Mouse (Mus musculus) embryonic stem cell, embryonic (primary cell): Measurements from ENCODE around the gene 5430427O19Rik.

Experiments
- CTCF ChIA-PET, 4 experiments: fragments of 300-600 bp in 2 of 4; fragments of 350-600 bp in 2 of 4; sonication (Branson Sonifier 250); formaldehyde crosslinking; loops; one replicate each; lab custom pipeline; 2022; ENCODE audit warnings: inconsistent platforms in 2 of 4; lab: Charles Lee
- POLR2A ChIA-PET, 4 experiments: fragments of 300-600 bp in 2 of 4; fragments of 350-600 bp in 2 of 4; sonication (Branson Sonifier 250); formaldehyde crosslinking; loops; one replicate each; lab custom pipeline; 2022; ENCODE audit warnings: antibody characterized with exemption in 4 of 4, inconsistent platforms in 1 of 4; lab: Charles Lee

The 5430427O19Rik gene

GRCm38 (mm10) chrX:85869914-85870483 is at the start of gene 5430427O19Rik:
Gene 5430427O19Rik (plus strand): TSS chrX:85870354.
- CTCF ChIA-PET, result no interaction called here
- POLR2A ChIA-PET, result no interaction called here

GRCm38 (mm10) chrX:85827719-85828453 is 42.3 kb upstream of the 5430427O19Rik start:
- CTCF ChIA-PET, result no interaction called here
- POLR2A ChIA-PET, result interaction anchor here in 1 of 4 experiments (2.0 kb wide), 1 partner anchor 52 kb away, joined by 12 read pairs; the partner anchor contains the start of gene Gk

GRCm38 (mm10) chrX:85829000-85829399 is 41.2 kb upstream of the 5430427O19Rik start:
- ChIA-PET CTCF (no interaction called here), POLR2A (interaction anchor here in 1 of 4 experiments (2.0 kb wide), 1 partner anchor 53 kb away, joined by 12 read pairs; the partner anchor contains the start of gene Gk)

- CTCF ChIA-PET, result no interaction called here
Measured at GRCm38 (mm10) chrX:85839174-85839573, 31.0 kb upstream of the 5430427O19Rik start.

GRCm38 (mm10) chrX:85855938-85856337 is 14.2 kb upstream of the 5430427O19Rik start:
- CTCF ChIA-PET, result no interaction called here
- POLR2A ChIA-PET, result no interaction called here

More at GRCm38 (mm10) chrX:85839174-85839573, 31.0 kb upstream of the 5430427O19Rik start:
- POLR2A ChIA-PET, result no interaction called here

GRCm38 (mm10) chrX:85857169-85857568 is 13.0 kb upstream of the 5430427O19Rik start:
- CTCF ChIA-PET, result no interaction called here
- POLR2A ChIA-PET, result no interaction called here

GRCm38 (mm10) chrX:85868079-85868478 is 2.1 kb upstream of the 5430427O19Rik start:
- POLR2A ChIA-PET, result no interaction called here
- CTCF ChIA-PET, result no interaction called here

- CTCF ChIA-PET, result interaction anchor here in 1 of 4 experiments (0.6 kb wide), 1 partner anchor 47 kb away, joined by 3 read pairs; no protein-coding TSS in a partner anchor
- POLR2A ChIA-PET, result no interaction called here
Measured at GRCm38 (mm10) chrX:85871371-85872056, 1.4 kb downstream of the 5430427O19Rik start.

- ChIA-PET POLR2A (no interaction called here), CTCF (no interaction called here)
Measured at GRCm38 (mm10) chrX:85874367-85874766, 4.2 kb downstream of the 5430427O19Rik start.

GRCm38 (mm10) chrX:85875951-85876350 is 5.8 kb downstream of the 5430427O19Rik start:
- CTCF ChIA-PET, result no interaction called here
- POLR2A ChIA-PET, result interaction anchor here in 1 of 4 experiments (1.2 kb wide), 1 partner anchor 10 kb away, joined by 3 read pairs; no protein-coding TSS in a partner anchor

- ChIA-PET POLR2A (no interaction called here), CTCF (no interaction called here)
Measured at GRCm38 (mm10) chrX:85877747-85878146, 7.6 kb downstream of the 5430427O19Rik start.

GRCm38 (mm10) chrX:85878293-85878692 is 8.1 kb downstream of the 5430427O19Rik start:
- CTCF ChIA-PET, result interaction anchor here in 1 of 4 experiments (1.0 to 1.8 kb wide), 2 partner anchors 41 to 195 kb away, joined by 5 read pairs; no protein-coding TSS in a partner anchor
- POLR2A ChIA-PET, result interaction anchor here in 1 of 4 experiments (1.4 kb wide), 1 partner anchor 102 kb away, joined by 3 read pairs; the partner anchor contains the start of gene Gk

- POLR2A ChIA-PET, result interaction anchor here in 1 of 4 experiments (1.4 kb wide), 1 partner anchor 103 kb away, joined by 3 read pairs; the partner anchor contains the start of gene Gk
- CTCF ChIA-PET, result interaction anchor here in 3 of 4 experiments (0.7 to 1.8 kb wide), 6 partner anchors 40 to 203 kb away, joined by 3 to 5 read pairs (median 3); no protein-coding TSS in a partner anchor
Measured at GRCm38 (mm10) chrX:85879198-85879977, 9.2 kb downstream of the 5430427O19Rik start.

- ChIA-PET POLR2A (interaction anchor here in 2 of 4 experiments (0.5 to 1.2 kb wide), 2 partner anchors 10 to 153 kb away, joined by 3 read pairs; no protein-coding TSS in a partner anchor), CTCF (no interaction called here)
Measured at GRCm38 (mm10) chrX:85886651-85887050, 16.5 kb downstream of the 5430427O19Rik start.

GRCm38 (mm10) chrX:85901195-85901594 is 31.0 kb downstream of the 5430427O19Rik start:
- ChIA-PET CTCF (no interaction called here), POLR2A (no interaction called here)

GRCm38 (mm10) chrX:85919034-85919433 is 48.9 kb downstream of the 5430427O19Rik start:
- ChIA-PET POLR2A (interaction anchor here in 2 of 4 experiments (0.6 to 1.1 kb wide), 3 partner anchors 143 to 399 kb away, joined by 3 to 6 read pairs (median 4); partner anchors contain the start of gene Gk (in 1 of the 2)), CTCF (interaction anchor here (0.5 to 2.6 kb wide), 35 partner anchors 9 to 1598 kb away, joined by 3 to 32 read pairs (median 4); no protein-coding TSS in a partner anchor)

GRCm38 (mm10) chrX:85932991-85933390 is 62.8 kb downstream of the 5430427O19Rik start:
- ChIA-PET POLR2A (no interaction called here), CTCF (interaction anchor here in 3 of 4 experiments (0.5 to 1.6 kb wide), 6 partner anchors 14 to 398 kb away, joined by 3 to 5 read pairs (median 3); no protein-coding TSS in a partner anchor)
